Mouse (Mus musculus): ENCODE results near the gene Micall2. TPM values are rescaled to one million over a fixed set of nuclear protein-coding genes. Genes with fewer than 3 reads are reported as not detected.

The Micall2 gene
- total RNA-seq (2023) = 0.23 TPM

DNA sequence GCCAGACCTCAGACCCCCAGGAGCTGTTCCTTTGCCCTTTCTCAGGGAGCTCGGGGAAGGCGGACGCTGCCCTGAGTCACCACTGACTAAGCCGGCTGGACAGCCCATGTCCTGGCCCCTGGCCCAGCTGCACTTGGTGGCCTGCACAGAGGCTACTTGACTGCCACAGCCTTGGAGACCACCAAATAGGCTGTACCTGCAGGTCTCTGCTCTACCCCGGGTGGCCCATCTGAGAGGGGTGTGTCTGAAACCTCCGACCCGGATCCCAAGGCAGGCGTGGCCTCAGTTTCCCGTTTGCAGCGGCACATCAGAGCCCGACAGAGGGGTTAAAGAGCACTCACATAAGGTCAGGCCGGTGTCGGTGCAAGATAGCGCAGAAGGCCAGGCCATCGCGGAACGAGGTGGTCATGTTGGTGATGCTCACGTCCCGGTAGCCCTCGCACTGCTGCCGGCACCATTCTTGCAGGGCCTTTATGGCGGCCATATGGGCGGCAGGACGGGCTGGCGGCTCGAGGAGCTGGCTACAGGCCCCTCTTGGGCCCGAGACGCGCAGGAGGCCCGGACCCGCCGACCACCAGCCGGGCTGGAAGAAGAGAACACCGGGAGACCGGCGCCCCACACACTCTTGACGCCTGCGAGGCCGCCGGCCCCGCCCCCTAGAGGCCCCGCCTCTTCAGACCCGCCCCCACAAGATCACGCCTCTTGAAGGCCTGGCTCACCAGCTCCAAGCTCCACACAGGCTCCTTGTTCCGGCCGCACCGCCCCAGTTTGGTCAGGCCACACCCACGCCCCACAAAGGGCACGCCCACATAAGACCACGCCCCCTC, at the start of gene Micall2:
Gene Micall2, minus strand, starts transcription at position 660 of the 827 bp plus-strand sequence.

GRCm38 (mm10) chr5:139775216-139775926, 39.2 kb upstream of the Micall2 start, which contains the start of gene Ints1:
Ints1 (minus strand) TSS chr5:139775674.

Other genes starting within 250 kb of the Micall2 start
- gene Uncx, start 192.8 kb downstream of the Micall2 start, total RNA-seq (2023) = not detected
- 103 TPM for gene Ints1, start 39.3 kb upstream of the Micall2 start, total RNA-seq (2023)
- 181 TPM for gene Mafk, start 55.2 kb upstream of the Micall2 start, total RNA-seq (2023)
- gene Tmem184a, start 83.6 kb upstream of the Micall2 start, total RNA-seq (2023) = not detected
- gene Gm26938, start 90.1 kb upstream of the Micall2 start, total RNA-seq (2023) = not detected
- 10.7 TPM for gene Psmg3, start 90.5 kb upstream of the Micall2 start, total RNA-seq (2023)
- not detected for gene Elfn1, start 171.6 kb upstream of the Micall2 start, total RNA-seq (2023)